Mouse (Mus musculus) NIH3T3 (cell line): Measurements from ENCODE around the gene Ankfn1.

Source experiments
- DNase-seq: peaks from one replicate; pipeline ENCODE4 v3.0.0-alpha.2; 2012; ENCODE audit warnings: low read depth

Gene Ankfn1

GRCm38 (mm10) chr11:89360895-89361294, 416.6 kb downstream of the Ankfn1 start:
- no peak for DNase-seq

GRCm38 (mm10) chr11:89358546-89358945, 418.9 kb downstream of the Ankfn1 start:
- no peak for DNase-seq

GRCm38 (mm10) chr11:89356479-89356878, 421.0 kb downstream of the Ankfn1 start:
- DNase-seq, result no peak

- no peak for DNase-seq
These were observed 421.4 kb downstream of the Ankfn1 start for GRCm38 (mm10) chr11:89356018-89356417.

- no peak for DNase-seq
These were observed 437.2 kb downstream of the Ankfn1 start for GRCm38 (mm10) chr11:89340238-89340637.
